Mouse (Mus musculus): ENCODE measurements at regions not wholly inside any gene's neighbourhood (a gene's known extent, or its start where the extent isn't known, plus 50 kb on each side); places are given as distances from the start of the nearest gene placed in this dataset.

- Histone ChIP-seq H3K27me3 (ENCODE audit: control insufficient read depth, insufficient read depth, insufficient read length) (no peaks in the 10 kb centered on the region), H3K79me3 (ENCODE audit: low read depth) (no peaks in the 10 kb centered on the region), H3K36me3 (ENCODE audit: control insufficient read depth, insufficient read depth) (no peaks in the 10 kb centered on the region), H3K79me2 (ENCODE audit: control insufficient read depth, insufficient read depth) (no peaks in the 10 kb centered on the region), H3K4me3 (ENCODE audit: insufficient read depth, poor library complexity, severe bottlenecking) (no peak overlapping the region), H3ac (ENCODE audit: control insufficient read depth, insufficient read length, low read depth) (no peak overlapping the region)
- TF ChIP-seq FOSL1 (IDR thresholded peaks at IDR 0.05; ENCODE audit: insufficient read depth, low read length, poor library complexity, severe bottlenecking) (no peak), CTCF (IDR thresholded peaks at IDR 0.05; ENCODE audit: control insufficient read depth, insufficient read depth, insufficient read length) (no peak), CEBPB (IDR thresholded peaks at IDR 0.05; ENCODE audit: low read depth) (no peak), USF1 (IDR thresholded peaks at IDR 0.05; ENCODE audit: low read depth) (no peak), MYOD1 (IDR thresholded peaks at IDR 0.05; ENCODE audit: control insufficient read depth, insufficient read length, low read depth) (no peak), MAX (IDR thresholded peaks at IDR 0.05) (no peak), MYOG (IDR thresholded peaks at IDR 0.05; ENCODE audit: control insufficient read depth, extremely low read depth, insufficient read length) (no peak)
Observed at GRCm38 (mm10) chr13:70033763-70034162, 231.6 kb downstream of the Med10 start.

- Histone ChIP-seq H3K4me3 (ENCODE audit: insufficient read depth, poor library complexity, severe bottlenecking) (no peak overlapping the region), H3K27me3 (ENCODE audit: control insufficient read depth, insufficient read depth, insufficient read length) (no peaks in the 10 kb centered on the region), H3K79me2 (ENCODE audit: control insufficient read depth, insufficient read depth) (no peaks in the 10 kb centered on the region), H3K36me3 (ENCODE audit: control insufficient read depth, insufficient read depth) (no peaks in the 10 kb centered on the region), H3K79me3 (ENCODE audit: low read depth) (no peaks in the 10 kb centered on the region), H3ac (ENCODE audit: control insufficient read depth, insufficient read length, low read depth) (no peak overlapping the region)
- TF ChIP-seq FOSL1 (IDR thresholded peaks at IDR 0.05; ENCODE audit: insufficient read depth, low read length, poor library complexity, severe bottlenecking) (no peak), USF1 (IDR thresholded peaks at IDR 0.05; ENCODE audit: low read depth) (no peak), CEBPB (IDR thresholded peaks at IDR 0.05; ENCODE audit: low read depth) (no peak), MYOD1 (IDR thresholded peaks at IDR 0.05; ENCODE audit: control insufficient read depth, insufficient read length, low read depth) (no peak), CTCF (IDR thresholded peaks at IDR 0.05; ENCODE audit: control insufficient read depth, insufficient read depth, insufficient read length) (no peak), MYOG (IDR thresholded peaks at IDR 0.05; ENCODE audit: control insufficient read depth, extremely low read depth, insufficient read length) (no peak), MAX (IDR thresholded peaks at IDR 0.05) (no peak)
Observed at GRCm38 (mm10) chr13:70037985-70038667, 235.9 kb downstream of the Med10 start.

GRCm38 (mm10) chr13:70057920-70058319, 255.7 kb downstream of the Med10 start:
- H3K27me3 ChIP-seq (ENCODE audit: control insufficient read depth, insufficient read depth, insufficient read length): no peaks in the 10 kb centered on the region
- H3K36me3 ChIP-seq (ENCODE audit: control insufficient read depth, insufficient read depth): no peaks in the 10 kb centered on the region
- H3K79me3 ChIP-seq (ENCODE audit: low read depth): no peaks in the 10 kb centered on the region
- H3K4me3 ChIP-seq (ENCODE audit: insufficient read depth, poor library complexity, severe bottlenecking): no peak overlapping the region
- H3K79me2 ChIP-seq (ENCODE audit: control insufficient read depth, insufficient read depth): no peaks in the 10 kb centered on the region
- TF ChIP-seq CTCF (IDR thresholded peaks at IDR 0.05; ENCODE audit: control insufficient read depth, insufficient read depth, insufficient read length) (no peak), FOSL1 (IDR thresholded peaks at IDR 0.05; ENCODE audit: insufficient read depth, low read length, poor library complexity, severe bottlenecking) (no peak), MYOD1 (IDR thresholded peaks at IDR 0.05; ENCODE audit: control insufficient read depth, insufficient read length, low read depth) (no peak), USF1 (IDR thresholded peaks at IDR 0.05; ENCODE audit: low read depth) (no peak), MYOG (IDR thresholded peaks at IDR 0.05; ENCODE audit: control insufficient read depth, extremely low read depth, insufficient read length) (no peak), CEBPB (IDR thresholded peaks at IDR 0.05; ENCODE audit: low read depth) (no peak), MAX (IDR thresholded peaks at IDR 0.05) (no peak)
- H3ac ChIP-seq (ENCODE audit: control insufficient read depth, insufficient read length, low read depth): no peak overlapping the region

- H3K4me3 ChIP-seq (ENCODE audit: insufficient read depth, poor library complexity, severe bottlenecking): no peak overlapping the region
- H3K36me3 ChIP-seq (ENCODE audit: control insufficient read depth, insufficient read depth): no peaks in the 10 kb centered on the region
- H3K79me3 ChIP-seq (ENCODE audit: low read depth): no peaks in the 10 kb centered on the region
- H3K27me3 ChIP-seq (ENCODE audit: control insufficient read depth, insufficient read depth, insufficient read length): no peaks in the 10 kb centered on the region
- TF ChIP-seq CTCF (IDR thresholded peaks at IDR 0.05; ENCODE audit: control insufficient read depth, insufficient read depth, insufficient read length) (no peak), USF1 (IDR thresholded peaks at IDR 0.05; ENCODE audit: low read depth) (no peak), MAX (IDR thresholded peaks at IDR 0.05) (no peak), MYOG (IDR thresholded peaks at IDR 0.05; ENCODE audit: control insufficient read depth, extremely low read depth, insufficient read length) (no peak), CEBPB (IDR thresholded peaks at IDR 0.05; ENCODE audit: low read depth) (no peak), FOSL1 (IDR thresholded peaks at IDR 0.05; ENCODE audit: insufficient read depth, low read length, poor library complexity, severe bottlenecking) (no peak), MYOD1 (IDR thresholded peaks at IDR 0.05; ENCODE audit: control insufficient read depth, insufficient read length, low read depth) (no peak)
- no peak overlapping the region for H3ac ChIP-seq (ENCODE audit: control insufficient read depth, insufficient read length, low read depth)
- no peaks in the 10 kb centered on the region for H3K79me2 ChIP-seq (ENCODE audit: control insufficient read depth, insufficient read depth)
Observed at GRCm38 (mm10) chr13:70061363-70061945, 259.3 kb downstream of the Med10 start.

GRCm38 (mm10) chr13:70073655-70074054, 271.5 kb downstream of the Med10 start:
- no peaks in the 10 kb centered on the region for H3K36me3 ChIP-seq (ENCODE audit: control insufficient read depth, insufficient read depth)
- H3K79me3 ChIP-seq (ENCODE audit: low read depth): no peaks in the 10 kb centered on the region
- no peak overlapping the region for H3ac ChIP-seq (ENCODE audit: control insufficient read depth, insufficient read length, low read depth)
- no peak overlapping the region for H3K4me3 ChIP-seq (ENCODE audit: insufficient read depth, poor library complexity, severe bottlenecking)
- TF ChIP-seq MAX (IDR thresholded peaks at IDR 0.05) (no peak), CEBPB (IDR thresholded peaks at IDR 0.05; ENCODE audit: low read depth) (no peak)
- H3K79me2 ChIP-seq (ENCODE audit: control insufficient read depth, insufficient read depth): no peaks in the 10 kb centered on the region
- H3K27me3 ChIP-seq (ENCODE audit: control insufficient read depth, insufficient read depth, insufficient read length): no peaks in the 10 kb centered on the region

GRCm38 (mm10) chr13:70075353-70075752, 273.2 kb downstream of the Med10 start:
- no peaks in the 10 kb centered on the region for H3K27me3 ChIP-seq (ENCODE audit: control insufficient read depth, insufficient read depth, insufficient read length)
- H3K4me3 ChIP-seq (ENCODE audit: insufficient read depth, poor library complexity, severe bottlenecking): no peak overlapping the region
- H3K36me3 ChIP-seq (ENCODE audit: control insufficient read depth, insufficient read depth): no peaks in the 10 kb centered on the region
- H3K79me3 ChIP-seq (ENCODE audit: low read depth): no peaks in the 10 kb centered on the region
- TF ChIP-seq FOSL1 (IDR thresholded peaks at IDR 0.05; ENCODE audit: insufficient read depth, low read length, poor library complexity, severe bottlenecking): no peak
- no peak for TF ChIP-seq USF1 (IDR thresholded peaks at IDR 0.05; ENCODE audit: low read depth)
- no peak for TF ChIP-seq CTCF (IDR thresholded peaks at IDR 0.05; ENCODE audit: control insufficient read depth, insufficient read depth, insufficient read length)
- TF ChIP-seq MAX (IDR thresholded peaks at IDR 0.05): no peak
- TF ChIP-seq MYOD1 (IDR thresholded peaks at IDR 0.05; ENCODE audit: control insufficient read depth, insufficient read length, low read depth): no peak
- no peak for TF ChIP-seq CEBPB (IDR thresholded peaks at IDR 0.05; ENCODE audit: low read depth)
- H3ac ChIP-seq (ENCODE audit: control insufficient read depth, insufficient read length, low read depth): no peak overlapping the region
- H3K79me2 ChIP-seq (ENCODE audit: control insufficient read depth, insufficient read depth): no peaks in the 10 kb centered on the region
